Mouse (Mus musculus) heart, adult 2 months (tissue): ENCODE data around the gene Hnrnpab. TPM values are rescaled to one million over a fixed set of nuclear protein-coding genes. Genes with fewer than 3 reads are reported as not detected.
A peak's percentile ranks its signal among the peaks of the same experiment; 100 is the strongest.

ENCODE experiments used
- DNase-seq, 2 experiments: peaks; one replicate each; pipeline ENCODE4 v3.0.0; 2021
- H3K27ac ChIP-seq: fragments of 200-600 bp; 2 replicates; pipeline ENCODE4 v1.8.1; 2022
- H3K27me3 ChIP-seq: fragments of 200-500 bp; 2 replicates; pipeline ENCODE4 v1.6.1; 2012; ENCODE audit warnings: mild to moderate bottlenecking, low read length, inconsistent platforms, mixed read lengths; ENCODE audit not compliant: control insufficient read depth, insufficient read depth
- H3K36me3 ChIP-seq: fragments of 200-500 bp; 2 replicates; pipeline ENCODE4 v1.6.1; 2012; ENCODE audit warnings: low read length, inconsistent platforms; ENCODE audit not compliant: control insufficient read depth, insufficient read depth
- H3K4me1 ChIP-seq: fragments of 200-500 bp; 2 replicates; pipeline ENCODE4 v1.6.1; 2011; ENCODE audit warnings: low read length; ENCODE audit not compliant: control insufficient read depth, insufficient read depth
- H3K4me3 ChIP-seq: fragments of 200-600 bp; 2 replicates; pipeline ENCODE4 v1.8.1; 2022
- H3K79me2 ChIP-seq: fragments of 200-500 bp; replicated peaks from 2 replicates; pipeline ENCODE4 v1.6.1; 2012; ENCODE audit warnings: mild to moderate bottlenecking, inconsistent platforms, low read length, moderate library complexity, mixed read lengths; ENCODE audit not compliant: control insufficient read depth, insufficient read depth
- H3K9ac ChIP-seq: fragments of 200-500 bp; 2 replicates; pipeline ENCODE4 v1.6.1; 2012; ENCODE audit warnings: low read depth, mild to moderate bottlenecking, control low read depth, inconsistent platforms, low read length, mixed read lengths
- CTCF ChIP-seq: fragments of 200-600 bp; IDR thresholded peaks from 2 replicates; pipeline ENCODE4 v1.8.1; 2022; ENCODE audit warnings: antibody characterized with exemption, mild to moderate bottlenecking, moderate library complexity
- EP300 ChIP-seq: fragments of 200-500 bp; IDR thresholded peaks from 2 replicates; pipeline ENCODE4 v1.6.1; 2011; ENCODE audit warnings: low read depth, low read length, control low read depth; ENCODE audit not compliant: insufficient read depth
- POLR2A ChIP-seq: fragments of 200-500 bp; IDR thresholded peaks from 2 replicates; pipeline ENCODE4 v1.6.1; 2011; ENCODE audit warnings: mild to moderate bottlenecking, low read depth, low read length, control low read depth; ENCODE audit not compliant: insufficient read depth
- WGBS: fragments of 180-500 bp; shearing (Covaris S2); methylation state at CpG from one replicate; pipeline ENCODE4 v1.1.7; 2018; 5-methylcytosine and 5-hydroxymethylcytosine counted together
- intact Hi-C: fragments of 180-260 bp; cut with DNase I; formaldehyde crosslinking; loops from one replicate; pipeline ENCODE4 v1.15.1; 2025
- long read RNA-seq: library from polyadenylated mRNA; stranded (forward); transcript quantifications from one replicate; pipeline ENCODE4 v2.0.0, GENCODE M21; 2021
- polyA plus RNA-seq: library from polyadenylated mRNA; depleted of rRNA; stranded (reverse); fragments of >200 nt; gene quantifications from 2 replicates; pipeline ENCODE4 v1.2.3, GENCODE M21; 2012; rRNA removed
- total RNA-seq, 2 experiments: library from RNA; stranded (reverse); gene quantifications; 2 replicates each; pipeline ENCODE4 v1.2.3; 2021

The Hnrnpab gene
- total RNA-seq (100 to 1,000 TPM; 132 to 145 TPM), polyA plus RNA-seq (68.4 and 71.5 TPM in 2 replicates)
- long read RNA-seq, transcript Hnrnpab-201 (7 exons, 2,370 nt), result major isoform, 39 of 72 reads
- long read RNA-seq, transcript Hnrnpab-203 (8 exons, 1,437 nt), result minor isoform, 19 of 72 reads
- long read RNA-seq, partial matches to known transcripts, result 7 of 72 reads
- long read RNA-seq, other reads (novel, unspliced or antisense), result 6 of 72 reads

GRCm38 (mm10) chr11:51606447-51607095 is at the start of gene Hnrnpab:
TSS of gene Hnrnpab (minus strand) at chr11:51606847.
- under 1% methylated on average over 91 of the region's 91 CpGs for WGBS
- peaks cover 20% of the 10 kb centered on the region for H3K36me3 ChIP-seq
- peak within 1 kb of the TSS; percentile 89 for H3K27ac ChIP-seq
- no peaks in the 10 kb centered on the region for H3K27me3 ChIP-seq
- TF ChIP-seq POLR2A, result peak; percentile 100
- no peak for TF ChIP-seq CTCF
- 0 out of 2 replicates have a peak, but pooled peaks have one; percentile 38 for TF ChIP-seq EP300
- peak within 1 kb of the TSS; percentile 89 for H3K9ac ChIP-seq
- peak within 1 kb of the TSS; percentile 88 for H3K4me3 ChIP-seq
- peaks cover 2% of the 10 kb centered on the region; the same call in 1 of the 2 replicates for H3K79me2 ChIP-seq
- intact Hi-C loops, result loop anchor here (2.0 to 10.0 kb wide), 2 partner anchors 22 to 398 kb away; partner anchors contain the start of genes Cdkl3, Phykpl and Ube2b
- peak; percentile 96 to 98 for DNase-seq
- H3K4me1 ChIP-seq, result no peaks in the 10 kb centered on the region; the same call in 1 of the 2 replicates

GRCm38 (mm10) chr11:51654891-51655290 is 48.2 kb upstream of the Hnrnpab start:
- H3K27me3 ChIP-seq, result no peaks in the 10 kb centered on the region
- H3K9ac ChIP-seq, result no peak overlapping the region
- H3K79me2 ChIP-seq, result no peaks in the 10 kb centered on the region
- peaks cover 4% of the 10 kb centered on the region for H3K4me1 ChIP-seq
- no peaks in the 10 kb centered on the region for H3K36me3 ChIP-seq
- no peak overlapping the region for H3K27ac ChIP-seq
- WGBS, result 94% methylated on average over 3 of the region's 3 CpGs
- no peak for DNase-seq
- no peak overlapping the region for H3K4me3 ChIP-seq
- intact Hi-C loops, result no loop called here
- TF ChIP-seq EP300 (no peak), POLR2A (no peak), CTCF (no peak)

- WGBS, result 86% methylated on average over 6 of the region's 6 CpGs
- Histone ChIP-seq H3K79me2 (no peaks in the 10 kb centered on the region), H3K4me3 (no peak overlapping the region), H3K27ac (no peak overlapping the region), H3K4me1 (peaks cover 1% of the 10 kb centered on the region; the same call in 1 of the 2 replicates), H3K27me3 (no peaks in the 10 kb centered on the region), H3K36me3 (no peaks in the 10 kb centered on the region), H3K9ac (no peak overlapping the region)
- intact Hi-C loops, result loop anchor here (2.0 kb wide), 2 partner anchors 27 to 35 kb away; partner anchors contain the start of gene Nhp2
- TF ChIP-seq EP300 (no peak), CTCF (no peak), POLR2A (no peak)
- no peak for DNase-seq
Measured at GRCm38 (mm10) chr11:51653736-51654135, 47.1 kb upstream of the Hnrnpab start.

- no peaks in the 10 kb centered on the region for H3K27me3 ChIP-seq
- 0 out of 2 replicates have a peak, but pooled peaks cover 1% of the 10 kb centered on the region for H3K4me1 ChIP-seq
- no peaks in the 10 kb centered on the region for H3K79me2 ChIP-seq
- intact Hi-C loops, result loop anchor here (2.0 kb wide), 2 partner anchors 28 to 34 kb away; partner anchors contain the start of gene Nhp2
- no peak overlapping the region for H3K9ac ChIP-seq
- DNase-seq, result no peak
- 94% methylated on average over 4 of the region's 4 CpGs for WGBS
- no peaks in the 10 kb centered on the region for H3K36me3 ChIP-seq
- H3K27ac ChIP-seq, result no peak overlapping the region
- TF ChIP-seq CTCF, result no peak
- TF ChIP-seq POLR2A, result no peak
- no peak for TF ChIP-seq EP300
- no peak overlapping the region for H3K4me3 ChIP-seq
Measured at GRCm38 (mm10) chr11:51652889-51653418, 46.3 kb upstream of the Hnrnpab start.

GRCm38 (mm10) chr11:51650691-51651515 is 44.3 kb upstream of the Hnrnpab start, which contains the start of the genes N4bp3 and D930048N14Rik:
TSS of gene N4bp3 (minus strand) at chr11:51650842.
TSS of gene D930048N14Rik (plus strand) at chr11:51650954.
- Histone ChIP-seq H3K4me3 (peak within 1 kb of the TSS; percentile 76), H3K4me1 (peaks cover 5% of the 10 kb centered on the region), H3K27ac (peak within 1 kb of the TSS; percentile 86), H3K36me3 (no peaks in the 10 kb centered on the region), H3K9ac (peak within 1 kb of the TSS; percentile 87), H3K79me2 (no peaks in the 10 kb centered on the region), H3K27me3 (no peaks in the 10 kb centered on the region)
- DNase-seq, result peak; percentile 89
- TF ChIP-seq CTCF (peak; percentile 34), EP300 (no peak), POLR2A (peak; percentile 68)
- WGBS, result 2% methylated on average over 67 of the region's 70 CpGs
- intact Hi-C loops, result no loop called here
